Mouse (Mus musculus) E14TG2a.4 (cell line): ENCODE results near the gene Tnfrsf13c.

Source experiments
- CTCF ChIP-seq: conservative IDR thresholded peaks from 2 replicates; pipeline ENCODE4 v1.5.1; 2014; ENCODE audit warnings: low read length
- NANOG ChIP-seq: IDR thresholded peaks from 2 replicates; pipeline ENCODE4 v1.6.1; 2014; ENCODE audit warnings: borderline replicate concordance, low read length, mixed read lengths

GRCm38 (mm10) chr15:82184183-82184582, 40.0 kb downstream of the Tnfrsf13c start:
- no peak for TF ChIP-seq CTCF
- TF ChIP-seq NANOG = no peak
